Mouse (Mus musculus) heart, embryonic 16.5 days (tissue): ENCODE measurements around the gene Utrn. TPM values are rescaled to one million over a fixed set of nuclear protein-coding genes. Genes with fewer than 3 reads are reported as not detected.

Experiments used
- ATAC-seq: fragments of 200-750 bp; cut with Nextera tagmentation; replicated peaks from 2 replicates; pipeline ENCODE4 v1.8.0; 2017; ENCODE audit warnings: moderate number of reproducible peaks; ENCODE audit not compliant: insufficient read depth, low FRiP score; ENCODE audit errors: extremely low read depth
- H3K27ac ChIP-seq: fragments of 300-500 bp; sonication (generic); 2 replicates; pipeline ENCODE4 v1.5.1; 2014; ENCODE audit warnings: mild to moderate bottlenecking, low read length, control low read depth, moderate library complexity
- H3K27me3 ChIP-seq: fragments of 300-500 bp; sonication (generic); 2 replicates; pipeline ENCODE4 v1.6.1; 2014; ENCODE audit warnings: low read length, mixed read lengths; ENCODE audit not compliant: control insufficient read depth, insufficient read depth
- H3K36me3 ChIP-seq: fragments of 300-500 bp; sonication (generic); 2 replicates; pipeline ENCODE4 v1.6.1; 2014; ENCODE audit not compliant: control insufficient read depth, insufficient read depth
- H3K4me1 ChIP-seq: fragments of 300-500 bp; sonication (generic); 2 replicates; pipeline ENCODE4 v1.6.1; 2014; ENCODE audit warnings: low read length, mixed read lengths; ENCODE audit not compliant: control insufficient read depth, insufficient read depth
- H3K4me2 ChIP-seq: fragments of 300-500 bp; sonication (generic); 2 replicates; pipeline ENCODE4 v1.6.1; 2014; ENCODE audit warnings: low read depth, mild to moderate bottlenecking, control low read depth, low read length
- H3K4me3 ChIP-seq: fragments of 300-500 bp; sonication (generic); 2 replicates; pipeline ENCODE4 v1.5.1; 2014; ENCODE audit warnings: mild to moderate bottlenecking, control low read depth, low read length
- H3K9ac ChIP-seq: fragments of 300-500 bp; sonication (generic); 2 replicates; pipeline ENCODE4 v1.6.1; 2014; ENCODE audit warnings: low read length, control low read depth
- H3K9me3 ChIP-seq: fragments of 300-500 bp; sonication (generic); replicated peaks from 2 replicates; pipeline ENCODE4 v1.6.1; 2016; ENCODE audit warnings: low read length; ENCODE audit not compliant: control insufficient read depth
- WGBS: fragments of 180-500 bp; shearing (Covaris S2); extraction: QIAGEN DNeasy Blood & Tissue Kit; methylation state at CpG from one replicate; pipeline ENCODE4 v1.1.7; 2014; 5-methylcytosine and 5-hydroxymethylcytosine counted together
- polyA plus RNA-seq: library from polyadenylated mRNA; unstranded; fragments of >200 nt; fragmentation: Nextera tagmentation; extraction: Ambion mirVana; gene quantifications from 2 replicates; pipeline ENCODE4 v1.2.1, GENCODE M21; 2015

The Utrn gene
- polyA plus RNA-seq, 1 experiment from 2014 or later, result 65.7 TPM

DNA sequence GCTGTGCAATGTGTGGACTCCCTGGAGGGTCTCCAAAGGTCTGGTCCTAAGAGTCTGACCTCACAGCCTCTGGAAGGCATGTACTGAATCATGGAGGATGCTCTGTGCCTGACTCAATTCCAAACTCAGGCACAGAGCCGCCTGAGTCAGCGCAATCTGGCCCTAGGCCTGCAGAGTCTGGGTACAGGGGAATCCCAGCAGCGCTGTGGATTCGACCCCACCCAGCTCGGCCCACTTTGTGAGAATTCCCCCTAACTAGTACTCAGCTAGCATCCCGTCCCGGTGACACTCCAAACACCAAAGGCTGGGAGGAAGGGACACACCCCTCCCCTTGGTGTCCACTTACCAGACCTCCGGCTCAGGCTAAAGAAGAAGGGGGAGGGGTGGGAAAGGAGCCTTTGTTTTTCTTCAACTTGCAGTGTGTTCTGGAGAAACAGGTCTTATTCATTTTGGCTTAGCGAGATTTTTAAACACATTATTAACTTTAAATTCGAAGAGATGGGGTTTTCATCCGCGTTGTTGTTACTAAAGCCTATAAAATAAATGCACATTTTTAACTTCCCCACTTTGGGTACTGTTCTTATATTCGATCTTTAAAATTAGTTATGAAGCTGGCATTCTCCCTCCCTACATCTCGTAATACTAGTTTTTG, 9.6 kb upstream of the Utrn start:
- H3K36me3 ChIP-seq, result no peaks in the 10 kb centered on the region
- H3K4me1 ChIP-seq, result no peaks in the 10 kb centered on the region
- H3K4me2 ChIP-seq, result no peak overlapping the region
- H3K27me3 ChIP-seq, result no peaks in the 10 kb centered on the region
- ATAC-seq, result 0 out of 2 replicates have a peak, but pooled peaks have one; percentile 41
- no peaks in the 10 kb centered on the region for H3K9me3 ChIP-seq
- 23% methylated on average over 14 of the region's 14 CpGs for WGBS
- H3K4me3 ChIP-seq, result no peak overlapping the region
- H3K9ac ChIP-seq, result no peak overlapping the region
- H3K27ac ChIP-seq, result no peak overlapping the region

DNA sequence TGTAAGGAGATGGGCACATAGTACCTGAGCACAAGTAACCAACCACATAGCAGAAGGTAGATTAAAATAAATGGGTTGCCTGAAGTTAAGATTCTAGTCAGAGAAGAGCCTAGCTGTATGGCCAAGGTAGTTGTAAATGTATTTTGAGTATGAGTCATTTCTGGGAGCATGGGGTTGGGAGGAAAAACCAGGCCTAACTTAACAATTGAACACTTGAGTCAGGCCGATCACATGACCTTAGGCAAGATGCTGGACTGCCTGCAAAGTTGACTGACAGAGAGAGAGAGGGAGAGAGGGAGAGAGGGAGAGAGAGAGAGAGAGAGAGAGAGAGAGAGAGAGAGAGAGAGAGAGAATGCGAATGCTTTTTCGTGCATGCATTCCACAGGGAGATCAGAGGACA, 7.3 kb upstream of the Utrn start:
- Histone ChIP-seq H3K4me2 (no peak overlapping the region), H3K9ac (no peak overlapping the region), H3K27ac (no peak overlapping the region), H3K27me3 (no peaks in the 10 kb centered on the region), H3K4me1 (no peaks in the 10 kb centered on the region), H3K36me3 (no peaks in the 10 kb centered on the region), H3K4me3 (no peak overlapping the region), H3K9me3 (no peaks in the 10 kb centered on the region)
- WGBS, result 38% methylated on average over 3 of the region's 3 CpGs
- no peak for ATAC-seq

DNA sequence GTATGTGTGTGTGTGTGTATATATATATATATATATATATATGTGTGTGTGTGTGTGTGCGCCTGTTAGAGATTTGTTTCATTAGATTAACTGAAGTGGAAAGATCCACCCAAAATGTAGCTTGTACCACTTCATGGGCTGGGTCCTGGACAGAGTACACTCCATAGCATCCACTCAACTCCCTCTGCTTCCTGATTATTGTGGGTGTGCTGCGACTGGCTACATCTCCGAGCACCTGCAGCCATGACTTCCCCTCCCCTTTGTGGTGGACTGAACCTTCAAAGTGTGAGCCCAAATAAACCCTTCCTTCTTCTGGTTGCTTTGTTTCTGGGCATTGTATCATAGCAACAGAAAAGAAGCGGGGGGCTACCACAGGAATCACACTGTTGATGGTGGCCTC, 6.2 kb upstream of the Utrn start:
- no peak overlapping the region for H3K4me3 ChIP-seq
- ATAC-seq, result no peak

DNA sequence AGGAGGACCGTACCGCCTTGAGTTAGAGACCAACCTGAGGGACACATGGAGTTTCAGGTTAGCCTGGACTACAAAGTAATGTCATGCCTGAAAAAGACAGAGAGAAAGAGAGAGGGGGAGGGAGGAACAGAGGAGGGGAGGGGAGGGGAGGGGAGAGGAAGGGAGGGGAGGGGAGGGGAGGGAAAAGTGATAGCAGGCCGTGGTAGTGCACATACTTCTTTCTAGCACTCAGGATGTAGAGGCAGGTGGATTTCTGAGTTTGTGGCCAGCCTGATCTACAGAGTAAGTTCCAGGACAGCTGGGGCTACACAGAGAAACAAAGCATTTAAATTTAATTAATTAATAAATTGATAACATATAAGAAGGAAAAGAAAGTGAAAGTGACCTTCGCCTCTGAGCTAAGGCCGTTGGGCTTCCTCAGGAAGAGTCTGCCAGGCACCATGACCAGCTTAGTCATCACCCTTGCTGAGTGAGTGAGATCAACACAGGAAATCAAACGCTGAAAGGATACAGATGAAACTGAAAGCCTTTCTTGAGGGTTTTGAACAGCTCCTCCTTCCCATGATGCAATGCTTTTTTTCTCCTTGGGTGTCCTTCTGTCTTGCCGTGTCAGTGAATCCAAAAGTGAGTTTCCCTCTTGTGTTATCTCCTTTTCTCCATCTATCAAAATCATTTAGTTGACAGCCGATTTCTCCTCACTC, 5.6 kb upstream of the Utrn start:
- H3K4me2 ChIP-seq, result peak overlapping the region; percentile 20
- H3K9ac ChIP-seq, result no peak overlapping the region
- no peak overlapping the region for H3K4me3 ChIP-seq
- 53% methylated on average over 8 of the region's 8 CpGs for WGBS
- no peaks in the 10 kb centered on the region for H3K36me3 ChIP-seq
- no peak overlapping the region for H3K27ac ChIP-seq
- ATAC-seq, result no peak; the same call in 1 of the 2 replicates
- H3K4me1 ChIP-seq, result no peaks in the 10 kb centered on the region
- no peaks in the 10 kb centered on the region for H3K27me3 ChIP-seq
- no peaks in the 10 kb centered on the region for H3K9me3 ChIP-seq

More for the DNA sequence above, 6.2 kb upstream of the Utrn start:
- H3K9me3 ChIP-seq, result no peaks in the 10 kb centered on the region
- no peaks in the 10 kb centered on the region for H3K4me1 ChIP-seq
- H3K27me3 ChIP-seq, result no peaks in the 10 kb centered on the region
- 91% methylated on average over 4 of the region's 4 CpGs for WGBS
- H3K36me3 ChIP-seq, result no peaks in the 10 kb centered on the region
- no peak overlapping the region for H3K27ac ChIP-seq
- peak overlapping the region; percentile 20; the same call in 1 of the 2 replicates for H3K4me2 ChIP-seq
- H3K9ac ChIP-seq, result no peak overlapping the region

DNA sequence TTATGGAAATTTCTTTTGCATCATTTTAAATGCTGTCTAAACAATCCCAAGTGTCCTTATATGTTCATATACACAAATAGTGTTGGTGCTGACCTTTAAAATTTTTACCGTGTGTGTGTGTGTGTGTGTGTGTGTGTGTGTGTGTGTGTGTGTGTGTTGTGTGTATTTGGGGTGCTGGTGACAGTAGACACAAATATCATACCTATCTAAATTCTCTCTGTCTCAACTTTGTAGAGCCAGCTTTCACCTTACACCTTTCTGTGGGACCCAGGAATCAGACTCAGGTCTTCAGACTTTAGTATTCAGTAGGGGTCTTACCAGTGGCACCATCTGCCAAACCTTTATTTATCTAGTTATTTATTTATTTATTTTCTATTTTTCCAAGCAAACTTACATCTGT, 681 bp upstream of the Utrn start:
- Histone ChIP-seq H3K27ac (no peak overlapping the region), H3K4me2 (peak overlapping the region; percentile 95), H3K9ac (no peak overlapping the region; the same call in 1 of the 2 replicates), H3K27me3 (no peaks in the 10 kb centered on the region), H3K4me1 (peaks cover 13% of the 10 kb centered on the region), H3K9me3 (no peaks in the 10 kb centered on the region), H3K36me3 (no peaks in the 10 kb centered on the region), H3K4me3 (no peak overlapping the region; the same call in 1 of the 2 replicates)
- WGBS, result 32% methylated on average over 1 of the region's 1 CpGs
- no peak for ATAC-seq

DNA sequence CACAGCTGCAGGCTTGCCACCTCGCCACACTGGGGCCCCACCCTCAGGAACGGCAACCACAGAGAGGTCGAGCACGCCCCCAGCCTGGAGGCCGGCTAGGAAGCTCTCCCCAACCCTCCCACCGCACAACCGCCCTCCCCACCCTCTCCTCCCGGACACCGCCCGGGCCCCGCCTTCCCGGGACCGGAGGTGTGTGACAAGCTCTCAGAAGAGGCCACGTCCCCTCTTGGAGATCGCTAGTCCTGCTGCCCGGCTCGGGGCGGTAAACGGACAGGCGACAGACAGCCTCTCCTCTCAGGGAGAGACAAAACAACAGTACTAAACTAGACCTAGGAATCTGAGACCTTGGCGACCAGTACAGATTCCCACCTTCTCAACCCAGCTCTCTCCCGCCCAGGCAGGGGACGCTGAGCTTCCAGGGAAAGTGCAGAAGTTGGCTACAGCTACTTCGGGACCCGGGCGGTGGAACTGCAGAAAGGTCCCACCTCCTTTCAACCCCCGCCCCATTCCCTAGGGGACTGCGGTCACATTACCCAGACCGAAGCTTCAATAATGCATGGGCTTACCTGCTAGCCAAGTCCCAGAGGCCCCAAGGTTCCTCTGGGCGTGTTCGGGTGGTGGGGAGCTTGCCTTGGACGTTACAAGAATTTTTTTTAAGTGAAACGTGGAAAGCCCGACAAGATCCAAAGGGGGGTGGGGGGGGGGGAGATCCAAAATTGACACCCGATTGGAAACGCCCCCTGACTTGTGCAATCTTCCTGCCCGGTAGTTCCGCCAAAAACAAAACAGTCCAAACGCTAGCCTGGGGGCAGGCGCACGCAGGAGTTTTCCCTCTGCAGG, 756 bp downstream of the Utrn start:
- Histone ChIP-seq H3K9ac (peak overlapping the region; percentile 95), H3K4me1 (peaks cover 13% of the 10 kb centered on the region), H3K36me3 (no peaks in the 10 kb centered on the region), H3K4me3 (peak overlapping the region; percentile 63), H3K4me2 (peak overlapping the region; percentile 95), H3K27me3 (no peaks in the 10 kb centered on the region), H3K9me3 (no peaks in the 10 kb centered on the region), H3K27ac (peak overlapping the region; percentile 97)
- WGBS, result under 1% methylated on average over 40 of the region's 41 CpGs
- ATAC-seq, result peak; percentile 77

DNA sequence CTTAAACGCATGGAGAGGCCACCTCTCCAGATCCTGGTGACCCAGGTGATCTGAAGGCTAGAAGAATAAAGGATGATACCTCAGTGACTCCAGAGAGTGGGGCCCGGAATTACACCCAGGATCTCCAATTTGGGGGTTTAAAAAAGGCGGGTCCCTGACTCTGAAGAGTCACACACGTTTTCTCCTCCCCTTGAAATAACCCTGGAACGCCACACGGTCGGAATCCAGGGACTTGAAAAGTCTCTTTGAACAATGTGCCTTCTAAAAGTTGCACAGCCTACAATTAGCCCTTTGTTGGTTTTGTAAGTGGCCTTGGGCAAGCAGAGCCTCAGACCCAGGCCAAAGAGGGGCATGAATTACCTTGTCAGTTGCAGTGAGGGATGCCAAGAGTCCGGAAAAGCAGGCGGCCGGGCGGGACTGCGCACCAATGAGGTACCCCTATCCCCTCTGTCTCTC, 1.4 kb downstream of the Utrn start:
- no peaks in the 10 kb centered on the region for H3K9me3 ChIP-seq
- H3K4me1 ChIP-seq, result peaks cover 13% of the 10 kb centered on the region
- 0% methylated on average over 12 of the region's 12 CpGs for WGBS
- H3K4me3 ChIP-seq, result peak overlapping the region; percentile 63
- peak overlapping the region; percentile 95 for H3K9ac ChIP-seq
- peak overlapping the region; percentile 95 for H3K4me2 ChIP-seq
- H3K36me3 ChIP-seq, result no peaks in the 10 kb centered on the region
- H3K27ac ChIP-seq, result peak overlapping the region; percentile 97
- no peak for ATAC-seq
- no peaks in the 10 kb centered on the region for H3K27me3 ChIP-seq

DNA sequence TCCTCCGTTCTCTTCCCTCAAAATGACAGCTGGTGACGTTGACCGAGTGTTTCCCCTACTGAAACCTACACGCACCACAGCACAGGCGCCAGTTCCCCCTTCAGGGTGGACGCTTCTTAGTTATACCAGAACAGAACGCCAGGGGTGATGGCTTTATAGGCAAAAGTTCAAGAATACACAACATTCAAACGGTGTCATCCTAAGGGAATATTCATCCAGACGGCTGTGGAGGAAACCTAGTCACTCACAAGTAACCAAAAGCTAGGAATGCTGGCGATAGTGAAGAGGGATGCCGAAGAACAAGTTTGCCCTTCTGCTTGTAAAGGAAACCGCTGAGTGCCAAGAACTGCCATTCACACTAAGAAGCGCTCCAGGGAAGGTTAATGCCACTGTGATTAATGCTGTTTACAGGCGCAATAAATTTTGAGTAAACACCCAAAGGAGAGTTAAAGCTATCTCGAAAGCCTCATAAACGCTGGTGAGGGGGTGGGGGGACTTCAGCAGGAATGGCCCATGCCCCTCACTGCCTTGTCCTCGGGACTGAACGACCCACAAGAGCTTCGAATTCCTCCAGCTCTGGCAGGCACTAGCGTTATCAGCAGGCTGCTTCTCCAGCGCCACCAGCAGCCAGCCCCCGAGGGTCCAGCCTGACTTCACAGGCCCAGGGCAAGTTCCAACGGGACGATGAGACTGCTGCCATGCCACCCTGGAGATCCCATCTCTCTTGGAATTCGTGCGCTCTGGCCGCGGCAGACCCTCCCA, 2.0 kb downstream of the Utrn start:
- peak overlapping the region; percentile 95 for H3K9ac ChIP-seq
- WGBS, result 2% methylated on average over 28 of the region's 28 CpGs
- peak overlapping the region; percentile 97 for H3K27ac ChIP-seq
- H3K4me2 ChIP-seq, result peak overlapping the region; percentile 95
- no peaks in the 10 kb centered on the region for H3K27me3 ChIP-seq
- H3K36me3 ChIP-seq, result no peaks in the 10 kb centered on the region
- no peaks in the 10 kb centered on the region for H3K9me3 ChIP-seq
- H3K4me1 ChIP-seq, result peaks cover 16% of the 10 kb centered on the region
- peak; percentile 29; the same call in 1 of the 2 replicates for ATAC-seq
- H3K4me3 ChIP-seq, result peak overlapping the region; percentile 63
